Mouse (Mus musculus) erythroblast, adult 5-6 weeks (primary cell): ENCODE results near the gene Tbcc. TPM values are rescaled to one million over a fixed set of nuclear protein-coding genes. Genes with fewer than 3 reads are reported as not detected.
A peak's percentile ranks its signal among the peaks of the same experiment; 100 is the strongest.

ENCODE experiments used
- ATAC-seq: replicated peaks from 2 replicates; pipeline ENCODE4 v1.8.0; 2016; ENCODE audit warnings: moderate number of reproducible peaks, mild to moderate bottlenecking, moderate TSS enrichment, inconsistent platforms; ENCODE audit not compliant: poor library complexity, low FRiP score, severe bottlenecking
- total RNA-seq, 2 experiments: library from RNA; stranded (forward) in 1 of 2; stranded (reverse) in 1 of 2; fragments of 150-400 nt in 1 of 2; fragments of 200-764, 138-1000 nt in 1 of 2; gene quantifications; 2 replicates each; pipeline versions ENCODE4 v1.2.3 to v1.2.4; 2015 to 2017; ENCODE audit warnings: low replicate concordance in 2 of 2

Gene Tbcc
- total RNA-seq, 2 experiments from 2014 or later, result 1.7 to 8.1 TPM

GRCm38 (mm10) chr17:46890843-46891594, 535 bp downstream of the Tbcc start:
- ATAC-seq, result peak; percentile 32

- ATAC-seq, result no peak
These were observed 4.9 kb downstream of the Tbcc start for GRCm38 (mm10) chr17:46895426-46895825.

- ATAC-seq, result no peak
These were observed 6.9 kb downstream of the Tbcc start for GRCm38 (mm10) chr17:46897221-46897950.

- no peak for ATAC-seq
These were observed 10.5 kb downstream of the Tbcc start for GRCm38 (mm10) chr17:46900941-46901340.

GRCm38 (mm10) chr17:46903876-46904490, 13.5 kb downstream of the Tbcc start:
- peak; percentile 98 for ATAC-seq

- ATAC-seq, result no peak
These were observed 19.7 kb downstream of the Tbcc start, which contains the start of gene Prph2 for GRCm38 (mm10) chr17:46910186-46910585. Gene Prph2 (plus strand): TSS chr17:46910459.

GRCm38 (mm10) chr17:46912331-46912730, 21.8 kb downstream of the Tbcc start:
- ATAC-seq, result no peak

- no peak for ATAC-seq
These were observed 24.6 kb downstream of the Tbcc start for GRCm38 (mm10) chr17:46915129-46915528.

- ATAC-seq, result no peak
These were observed 28.5 kb downstream of the Tbcc start for GRCm38 (mm10) chr17:46918951-46919350.

GRCm38 (mm10) chr17:46920855-46921254, 30.4 kb downstream of the Tbcc start:
- no peak for ATAC-seq

- ATAC-seq, result no peak
These were observed 35.7 kb downstream of the Tbcc start for GRCm38 (mm10) chr17:46926192-46926591.

GRCm38 (mm10) chr17:46926941-46927340, 36.5 kb downstream of the Tbcc start:
- ATAC-seq, result no peak

GRCm38 (mm10) chr17:46927781-46928180, 37.3 kb downstream of the Tbcc start:
- no peak for ATAC-seq

GRCm38 (mm10) chr17:46929277-46929676, 38.8 kb downstream of the Tbcc start:
- no peak for ATAC-seq

GRCm38 (mm10) chr17:46929897-46930296, 39.4 kb downstream of the Tbcc start:
- ATAC-seq, result no peak

GRCm38 (mm10) chr17:46932961-46933360, 42.5 kb downstream of the Tbcc start:
- ATAC-seq, result no peak

- peak; percentile 59 for ATAC-seq
These were observed 43.3 kb downstream of the Tbcc start for GRCm38 (mm10) chr17:46933557-46934348.

GRCm38 (mm10) chr17:46940461-46940860, 50.0 kb downstream of the Tbcc start:
- ATAC-seq, result no peak
